Mouse (Mus musculus): Measurements from ENCODE around the gene Fam3b.

Gene Fam3b

DNA sequence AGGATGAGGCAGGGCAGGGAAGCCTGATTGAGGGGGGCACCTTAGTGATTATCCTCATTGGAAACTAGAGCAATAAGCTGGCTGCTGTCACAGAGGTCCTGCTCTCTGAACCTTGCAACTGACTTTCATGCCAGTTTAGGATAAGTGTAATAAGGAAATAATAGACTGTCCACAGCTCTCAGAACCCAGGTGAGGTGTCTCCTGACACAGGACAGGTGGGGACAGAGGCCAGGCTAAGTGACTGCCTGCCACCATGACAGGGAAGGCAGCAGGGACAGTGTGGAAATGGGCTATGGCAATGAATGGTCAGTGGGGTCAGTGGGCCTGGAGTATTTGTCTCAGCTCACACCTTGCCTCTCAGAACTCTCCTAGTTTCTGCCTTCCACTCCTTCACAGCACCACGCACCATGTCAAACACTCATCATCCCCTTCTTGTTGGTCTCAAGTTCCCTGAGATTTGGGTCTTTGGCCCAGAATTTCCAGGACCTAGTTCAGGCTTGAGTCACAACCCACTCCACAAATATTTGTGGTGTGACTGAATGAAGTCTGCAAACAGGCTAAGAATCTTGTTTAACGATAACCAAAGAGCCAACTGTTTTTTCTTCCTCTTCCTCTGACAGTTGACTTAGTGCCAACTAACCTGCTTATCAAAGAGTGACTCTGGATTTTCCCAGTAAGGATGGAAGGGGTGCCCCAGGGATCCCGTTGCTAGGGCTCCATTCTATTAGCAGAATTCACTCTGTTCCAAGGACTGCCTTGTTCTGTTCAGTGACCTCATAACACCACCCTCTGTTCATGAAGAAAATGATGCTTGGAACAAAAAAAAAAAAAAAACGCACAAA lies at the start of gene Fam3b:
Gene Fam3b (minus strand): TSS at position 718 of the 842 bp plus-strand sequence.
- DNase-seq (ENCODE audit: extremely low spot score, low spot score), result no peak

DNA sequence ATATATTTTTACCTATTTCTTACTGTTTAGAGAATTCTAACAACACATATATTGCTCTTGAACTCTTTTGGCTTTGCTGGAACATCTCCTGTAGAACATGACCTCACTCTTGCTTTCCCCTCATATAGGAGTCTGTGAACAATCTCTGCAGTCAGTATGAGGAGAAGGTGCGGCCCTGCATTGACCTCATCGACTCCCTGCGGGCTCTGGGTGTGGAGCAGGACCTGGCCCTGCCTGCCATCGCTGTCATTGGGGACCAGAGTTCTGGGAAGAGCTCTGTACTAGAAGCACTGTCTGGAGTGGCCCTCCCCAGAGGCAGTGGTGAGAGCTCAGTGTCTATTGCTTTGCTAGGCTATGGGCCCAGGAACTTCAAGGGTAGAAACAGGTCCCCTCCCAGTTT lies 29.7 kb upstream of the Fam3b start:
- no peak for DNase-seq (ENCODE audit: extremely low spot score, low spot score)

DNA sequence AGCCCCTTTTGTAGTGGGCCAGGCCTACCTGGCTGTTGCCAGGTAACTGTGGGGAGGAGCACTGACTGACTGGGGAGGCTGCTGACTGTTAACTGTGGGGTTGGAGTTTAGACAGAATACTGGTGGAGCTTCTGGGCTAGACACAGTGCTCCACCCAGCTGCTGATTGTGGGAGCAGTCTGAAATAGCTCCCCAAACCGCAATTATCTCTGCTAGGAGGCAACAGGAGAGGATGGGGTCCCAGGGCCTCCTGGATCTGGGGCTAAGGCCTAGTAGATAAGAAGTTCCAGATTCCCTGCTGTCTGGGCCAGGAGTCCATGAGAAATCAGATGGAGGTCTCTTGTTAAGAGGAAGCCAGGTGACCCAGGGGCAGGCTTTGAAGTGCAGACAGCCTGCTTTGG lies 22.2 kb upstream of the Fam3b start:
- DNase-seq (ENCODE audit: extremely low spot score, low spot score), result no peak

DNA sequence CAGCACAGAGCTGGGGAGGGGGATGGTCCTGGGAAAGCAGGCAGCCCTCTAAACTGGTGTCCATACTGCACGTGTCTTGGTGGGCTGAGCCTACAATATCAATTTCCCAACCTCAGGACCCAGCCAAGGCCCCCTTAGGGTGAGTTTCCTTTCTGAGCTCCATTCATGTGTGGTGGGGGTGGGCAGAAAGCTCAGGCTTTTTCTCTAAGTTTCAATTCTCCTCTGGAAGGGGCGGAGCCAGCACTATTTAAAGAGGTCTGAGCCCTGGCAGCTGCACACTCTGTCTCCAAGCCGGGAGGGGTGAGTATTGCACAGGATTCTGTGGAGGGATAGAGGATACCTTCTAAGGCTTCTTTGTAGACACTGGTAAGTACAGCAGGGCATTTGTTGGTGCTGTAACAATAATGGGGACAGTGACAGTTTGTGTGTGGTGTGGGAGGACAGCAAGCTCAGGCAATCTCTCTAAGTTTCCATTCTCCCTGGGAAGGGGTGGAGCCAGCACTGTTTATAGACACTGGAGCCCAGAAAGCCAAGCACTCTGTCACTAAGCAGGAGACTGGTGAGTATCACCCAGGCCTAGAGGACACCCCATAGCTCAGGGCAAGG lies 21.3 kb upstream of the Fam3b start:
- peak; percentile 48 for DNase-seq (ENCODE audit: extremely low spot score, low spot score)

DNA sequence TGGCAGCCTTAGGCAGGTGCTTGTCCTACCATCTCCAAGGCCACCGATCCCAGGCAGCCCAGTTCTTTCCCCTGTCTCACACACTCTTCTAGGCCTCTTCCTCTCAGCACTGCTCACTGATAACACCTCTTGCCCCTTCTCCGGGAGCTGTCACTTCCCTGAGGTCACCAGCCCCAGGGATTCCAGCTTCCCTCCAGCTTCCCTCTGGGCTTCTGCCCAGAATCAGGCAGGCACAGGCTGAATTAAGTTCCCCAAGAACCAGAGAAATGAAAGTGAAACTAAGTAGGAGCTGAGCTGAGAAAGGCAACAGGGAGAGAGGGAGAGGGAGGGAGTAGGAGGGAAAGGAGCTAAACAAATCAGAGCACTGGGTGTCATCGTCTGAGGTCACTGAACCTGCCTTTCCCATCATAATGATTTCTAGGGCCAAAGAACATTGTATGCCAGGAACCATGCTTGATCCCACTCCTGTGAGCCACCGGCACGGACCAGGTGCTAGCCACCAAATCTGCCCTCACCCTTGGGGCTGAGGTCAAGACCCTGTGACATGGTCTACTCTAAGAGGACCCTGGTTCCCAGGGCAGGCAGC lies 20.4 kb upstream of the Fam3b start:
- DNase-seq (ENCODE audit: extremely low spot score, low spot score), result no peak

DNA sequence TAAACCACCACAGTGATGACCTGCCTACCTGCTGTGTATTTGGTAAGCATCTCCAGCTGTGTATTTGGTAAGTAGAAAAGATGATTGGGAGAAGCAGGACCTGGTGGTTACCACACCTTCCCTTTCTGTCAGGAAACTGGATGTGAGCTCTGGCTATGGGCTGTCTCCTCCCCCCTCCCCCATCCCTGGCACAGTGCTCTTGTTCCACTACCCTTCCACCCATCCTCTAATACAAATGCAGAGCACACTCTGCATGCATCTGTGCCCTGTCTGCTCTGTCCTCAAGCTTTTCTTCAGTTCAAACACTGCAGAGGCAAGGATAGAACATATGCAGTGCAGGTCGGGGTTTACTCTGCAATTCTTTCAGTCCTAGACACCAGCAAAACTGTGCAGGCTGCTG lies 19.8 kb upstream of the Fam3b start:
- DNase-seq (ENCODE audit: extremely low spot score, low spot score), result no peak

DNA sequence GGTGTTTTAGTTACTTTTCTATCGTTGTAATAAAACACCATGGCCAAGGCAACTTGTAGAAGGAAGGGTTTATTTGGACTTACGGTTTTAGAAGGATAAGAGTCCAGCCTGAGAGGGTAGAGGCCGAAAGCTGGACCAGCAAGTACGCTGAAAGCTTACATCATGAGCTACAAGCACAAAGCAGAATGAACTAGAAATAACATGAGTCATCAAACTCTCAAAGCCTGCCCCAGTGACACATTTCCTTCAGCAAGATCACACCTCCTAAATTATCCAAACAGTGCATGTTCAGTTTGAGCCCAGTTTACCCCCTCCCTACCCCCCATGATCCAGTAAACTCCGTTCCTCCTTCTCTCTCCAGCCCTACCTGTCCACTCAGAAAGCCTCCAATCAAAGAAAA lies 19.1 kb upstream of the Fam3b start:
- no peak for DNase-seq (ENCODE audit: extremely low spot score, low spot score)

DNA sequence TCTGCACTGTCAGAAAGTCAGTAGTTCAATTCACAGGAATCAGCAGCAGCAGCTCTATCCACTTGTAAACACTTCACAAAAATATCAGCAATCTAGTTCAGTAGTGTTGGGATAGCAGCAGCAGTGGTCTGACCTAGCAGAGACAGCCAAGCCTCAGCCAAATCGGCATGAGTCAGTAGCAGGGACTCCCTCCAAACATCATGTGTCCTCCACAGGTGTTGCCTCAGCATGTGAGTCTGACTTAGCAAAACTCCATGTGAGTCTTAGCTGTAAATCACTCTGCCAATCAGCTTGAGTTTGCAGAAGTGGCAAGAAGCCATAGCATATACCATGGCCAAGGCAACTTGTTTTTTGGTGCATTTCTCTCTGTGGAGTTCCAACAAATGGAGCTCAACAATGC lies 18.5 kb upstream of the Fam3b start:
- no peak for DNase-seq (ENCODE audit: extremely low spot score, low spot score)

DNA sequence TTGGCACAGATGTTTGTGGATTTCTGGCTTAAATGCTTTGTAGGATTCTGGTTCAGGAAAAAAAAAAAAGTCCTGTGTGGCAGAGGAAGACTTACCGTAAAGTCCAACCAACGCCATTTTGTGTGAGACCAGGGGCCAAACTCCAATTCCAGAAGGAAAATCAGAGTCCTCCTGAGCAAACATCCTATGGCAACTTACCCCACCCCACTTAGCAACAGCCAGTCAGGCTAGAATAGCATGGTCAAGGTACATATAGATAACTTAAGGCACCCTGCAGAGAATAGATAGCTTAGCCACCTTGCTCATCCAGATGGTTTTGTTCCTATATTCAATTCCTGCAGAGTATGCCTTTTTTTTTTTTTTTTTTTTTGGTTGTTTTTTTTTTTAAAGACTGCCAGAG lies 14.6 kb upstream of the Fam3b start:
- no peak for DNase-seq (ENCODE audit: extremely low spot score, low spot score)

DNA sequence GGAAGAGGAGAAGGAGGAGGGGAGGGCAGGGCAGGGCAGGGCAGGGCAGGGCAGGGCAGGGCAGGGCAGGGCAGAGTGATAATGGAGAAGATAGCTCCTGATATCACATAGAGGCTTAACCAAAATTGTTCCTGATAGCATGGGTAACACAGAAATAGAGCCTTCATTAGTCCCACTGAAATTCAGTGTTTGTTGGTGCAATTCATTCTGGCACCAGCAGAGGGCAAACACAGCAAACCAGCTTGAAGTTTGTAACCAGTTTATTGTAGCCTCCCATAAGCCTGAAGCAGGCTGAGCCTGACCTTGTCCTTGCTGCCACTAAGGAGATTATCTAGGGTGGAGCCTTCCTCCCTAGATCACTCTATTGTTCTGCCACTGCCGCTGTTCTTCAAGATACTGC lies 8.4 kb upstream of the Fam3b start:
- peak; percentile 67 for DNase-seq (ENCODE audit: extremely low spot score, low spot score)

DNA sequence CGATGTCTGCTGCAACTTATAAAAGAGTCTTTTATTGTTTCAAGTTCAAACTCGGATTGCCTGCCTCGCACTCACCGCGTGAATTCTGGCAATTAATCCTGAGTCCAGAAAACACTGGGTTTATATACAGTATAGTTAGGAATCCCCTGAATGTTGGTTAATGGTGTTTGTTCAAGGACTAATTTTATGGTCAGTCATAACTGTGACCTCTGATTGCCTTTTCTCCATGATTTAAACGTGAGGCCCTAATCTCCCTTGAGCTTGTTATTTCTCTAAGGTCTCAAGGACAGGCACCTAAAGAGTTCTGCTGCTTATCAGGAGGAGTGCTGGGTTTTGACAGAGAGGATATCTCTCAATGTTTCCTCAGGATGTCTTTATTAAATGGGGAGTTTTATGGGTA lies 7.4 kb upstream of the Fam3b start:
- no peak for DNase-seq (ENCODE audit: extremely low spot score, low spot score)

DNA sequence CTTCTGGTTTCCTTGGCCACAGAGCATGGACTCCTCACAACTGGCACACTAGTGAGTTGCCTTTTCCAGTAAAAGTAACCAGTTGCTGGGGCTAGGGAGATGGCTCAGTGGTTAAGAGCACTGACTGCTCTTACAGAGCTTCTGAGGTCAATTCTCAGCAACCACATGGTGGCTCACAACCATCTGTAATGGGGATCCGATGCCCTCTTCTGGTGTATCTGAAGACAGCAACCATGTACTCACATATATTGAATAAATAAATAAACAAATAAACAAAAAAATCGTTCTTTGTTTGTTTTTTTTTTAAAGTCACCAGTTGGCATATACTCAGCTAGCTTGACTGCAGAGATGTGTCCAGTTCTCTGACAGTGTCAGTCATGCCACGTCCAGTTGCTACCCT lies 1.7 kb upstream of the Fam3b start:
- no peak for DNase-seq (ENCODE audit: extremely low spot score, low spot score)

DNA sequence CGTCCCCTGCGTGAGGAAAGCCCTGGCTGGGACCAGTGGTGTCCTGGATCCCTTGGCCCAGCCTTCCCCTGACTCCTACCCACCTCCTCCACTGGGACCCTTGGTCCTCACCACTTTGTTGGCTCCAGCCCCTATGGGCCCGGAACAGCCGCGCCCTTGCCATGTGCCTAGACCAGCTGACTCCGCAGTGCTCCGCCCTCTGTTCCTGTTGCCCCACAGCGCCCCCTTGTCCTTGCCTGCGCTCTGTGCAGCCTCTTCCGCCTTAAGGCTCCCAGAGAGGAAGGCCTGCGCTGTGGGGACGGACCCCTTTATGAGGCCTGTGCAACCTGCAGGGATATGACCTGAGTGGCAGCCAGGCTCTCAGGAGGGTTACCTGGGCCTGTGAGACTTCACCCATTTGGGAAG lies 2.3 kb downstream of the Fam3b start:
- no peak for DNase-seq (ENCODE audit: extremely low spot score, low spot score)

DNA sequence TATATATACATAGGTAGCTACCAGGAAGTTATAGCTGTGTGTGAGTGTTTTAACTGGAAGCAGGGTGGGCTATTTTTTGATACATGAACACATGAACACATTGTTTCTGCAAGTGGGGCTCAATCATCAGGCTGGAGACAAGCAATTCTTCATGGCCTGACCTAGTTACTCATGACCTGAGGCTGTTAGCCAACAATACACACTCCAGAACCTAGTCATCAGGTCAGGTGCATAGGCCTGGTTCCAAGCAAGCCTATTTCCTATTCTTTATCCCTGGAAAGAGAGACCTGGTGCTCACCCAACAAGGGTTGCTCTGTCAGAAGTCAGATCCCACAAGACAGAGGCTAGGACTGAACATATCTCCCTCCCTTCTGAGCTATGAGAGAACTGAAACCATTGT lies 3.1 kb downstream of the Fam3b start:
- DNase-seq (ENCODE audit: extremely low spot score, low spot score), result no peak

DNA sequence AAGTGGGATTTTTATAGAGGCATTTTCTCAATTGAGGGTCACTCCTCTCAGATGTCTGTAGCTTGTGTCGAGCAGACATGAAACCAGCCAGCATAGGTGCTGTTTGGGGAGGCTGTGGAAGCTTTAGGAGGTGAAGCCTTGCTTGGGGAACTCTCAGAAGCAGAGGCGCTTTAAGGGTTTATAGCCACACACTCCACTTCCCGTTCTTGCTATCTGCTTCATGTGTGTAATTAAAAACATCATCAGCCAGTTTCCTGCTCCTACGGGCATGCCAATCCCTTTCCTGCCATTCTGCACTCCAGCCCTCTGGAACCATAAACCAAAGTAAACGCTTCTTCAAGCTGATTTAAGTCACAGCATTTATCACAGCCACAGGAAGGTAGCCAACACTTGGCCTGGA lies 3.8 kb downstream of the Fam3b start:
- no peak for DNase-seq (ENCODE audit: extremely low spot score, low spot score)

DNA sequence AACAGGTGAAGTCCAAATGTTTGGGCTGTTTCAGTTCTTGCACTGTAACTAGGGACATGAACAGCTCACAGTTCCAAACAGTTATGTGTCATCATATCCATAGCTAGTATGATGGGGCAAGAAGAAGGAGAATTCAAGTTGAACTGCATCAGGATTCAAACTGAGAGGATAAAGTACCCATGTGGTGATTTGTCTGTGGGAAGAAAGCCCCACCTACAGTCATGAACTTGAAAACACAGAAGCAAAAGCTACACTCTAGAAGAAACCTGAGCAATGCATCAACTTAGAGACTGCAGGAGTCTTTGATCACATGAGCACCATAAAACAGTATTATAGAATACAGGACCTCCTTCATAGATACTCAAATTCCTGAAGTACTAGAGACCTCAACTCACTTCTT lies 6.8 kb downstream of the Fam3b start:
- no peak for DNase-seq (ENCODE audit: extremely low spot score, low spot score)

DNA sequence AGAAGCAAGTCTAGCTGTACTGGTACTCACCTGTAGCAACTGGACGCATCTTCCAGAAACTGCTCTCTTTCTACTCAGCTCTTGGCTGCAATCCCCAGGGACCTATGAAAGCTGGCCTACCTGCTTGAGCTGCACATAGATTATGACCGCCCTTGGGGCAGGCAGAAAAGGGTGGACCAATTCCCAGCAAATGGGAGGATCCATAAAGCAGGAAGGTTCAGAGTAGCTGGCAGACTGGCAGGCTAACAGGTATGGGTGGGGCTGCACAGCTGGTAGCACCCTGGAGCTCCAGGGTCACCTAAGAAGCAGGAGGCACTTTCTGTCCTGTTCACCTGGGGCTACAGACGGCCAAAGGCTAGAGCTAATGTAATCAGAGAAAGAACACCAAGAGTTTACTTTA lies 9.8 kb downstream of the Fam3b start:
- no peak for DNase-seq (ENCODE audit: extremely low spot score, low spot score)

DNA sequence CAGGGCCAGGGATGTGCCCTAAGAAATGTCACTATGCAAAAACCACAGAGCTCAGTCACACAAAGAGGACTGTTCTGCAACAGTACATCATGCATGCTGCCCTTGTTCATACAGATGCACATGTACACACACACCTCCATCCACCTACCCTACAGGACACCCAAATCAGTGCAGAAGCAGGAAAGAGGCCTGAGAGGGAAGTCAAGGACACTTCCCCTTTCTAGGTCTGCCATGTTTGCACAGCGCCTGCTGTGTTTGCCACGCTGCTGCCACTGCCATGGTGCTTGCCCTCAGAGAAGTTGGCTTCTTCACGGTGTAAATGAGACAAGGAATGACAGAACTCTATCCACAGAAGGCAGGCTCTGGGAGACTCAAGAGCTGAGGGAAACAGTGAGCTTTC lies 10.8 kb downstream of the Fam3b start:
- no peak for DNase-seq (ENCODE audit: extremely low spot score, low spot score)

DNA sequence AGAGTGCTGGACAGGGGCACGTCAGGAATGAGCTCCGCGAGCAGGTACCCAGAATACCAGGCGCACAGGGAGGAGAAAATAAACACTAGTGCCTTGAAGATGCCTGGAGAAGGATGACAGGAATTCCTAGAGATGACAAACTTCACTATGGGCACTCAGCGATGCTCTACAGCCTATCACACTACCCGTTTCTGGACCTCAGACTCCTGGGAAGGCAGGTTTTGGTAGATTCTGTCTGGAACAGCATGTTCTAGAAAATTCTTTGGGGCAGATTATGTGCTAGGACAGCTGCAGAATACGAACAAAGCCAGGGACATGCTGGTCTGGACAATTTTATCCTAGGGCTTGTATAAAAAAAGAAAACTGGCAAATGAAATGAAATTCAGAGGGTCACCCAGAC lies 13.7 kb downstream of the Fam3b start:
- no peak for DNase-seq (ENCODE audit: extremely low spot score, low spot score)

DNA sequence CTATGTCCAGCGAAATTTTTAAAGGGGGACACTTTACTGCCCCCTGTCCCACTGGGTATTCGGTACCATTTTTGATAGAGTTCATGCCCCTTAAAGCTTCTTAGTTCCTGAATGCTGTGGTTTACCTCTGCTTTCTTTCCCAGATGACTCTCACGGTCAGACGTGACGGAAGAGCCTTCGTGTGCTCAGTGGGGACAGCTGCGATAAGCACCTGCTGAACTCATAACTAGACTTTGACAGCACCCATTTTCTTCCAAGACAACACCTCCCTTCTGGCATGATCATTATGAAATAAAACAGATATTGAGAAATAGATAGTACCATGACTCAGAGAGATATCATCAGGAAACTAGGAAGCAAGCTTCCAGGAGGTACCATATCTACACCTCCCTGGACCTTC lies 15.2 kb downstream of the Fam3b start:
- DNase-seq (ENCODE audit: extremely low spot score, low spot score), result no peak

DNA sequence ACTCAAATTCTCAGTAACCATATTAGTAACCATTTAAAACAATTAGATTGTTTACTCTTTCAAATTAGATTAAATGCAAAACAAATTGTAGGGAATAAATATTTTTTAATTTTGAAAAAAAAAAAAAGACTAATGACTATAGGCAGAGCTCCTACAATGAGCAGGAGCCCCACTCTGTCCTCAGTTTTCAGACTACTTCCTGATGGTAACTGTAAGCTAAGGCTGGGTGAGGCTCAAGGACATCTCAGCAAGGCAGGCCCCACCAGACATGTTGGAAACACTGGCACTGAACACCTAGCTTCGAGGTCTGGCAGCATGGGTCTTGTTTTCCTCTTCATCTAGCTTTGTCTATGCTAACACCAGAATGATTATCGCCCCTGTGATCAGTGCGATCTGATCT lies 16.5 kb downstream of the Fam3b start:
- no peak for DNase-seq (ENCODE audit: extremely low spot score, low spot score)

DNA sequence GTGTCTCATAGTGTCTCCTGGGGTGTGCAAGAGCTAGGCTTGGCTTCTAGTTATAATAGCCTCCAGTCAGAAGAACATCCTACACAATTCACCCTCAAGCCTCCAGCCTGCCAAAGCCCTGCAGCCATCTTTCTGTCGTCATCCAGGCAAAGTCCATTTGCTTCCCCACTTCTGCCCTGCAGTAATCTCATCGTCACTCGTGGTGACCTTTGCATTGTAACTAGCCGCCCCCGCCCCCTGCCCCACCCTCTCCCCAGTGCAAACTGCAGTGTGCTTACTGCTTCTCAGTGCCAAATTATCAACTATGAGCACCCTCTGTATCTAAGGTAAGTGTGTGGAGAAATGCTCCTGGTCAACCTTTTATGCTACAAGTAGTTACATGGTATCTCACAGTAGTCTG lies 16.9 kb downstream of the Fam3b start:
- DNase-seq (ENCODE audit: extremely low spot score, low spot score), result no peak

DNA sequence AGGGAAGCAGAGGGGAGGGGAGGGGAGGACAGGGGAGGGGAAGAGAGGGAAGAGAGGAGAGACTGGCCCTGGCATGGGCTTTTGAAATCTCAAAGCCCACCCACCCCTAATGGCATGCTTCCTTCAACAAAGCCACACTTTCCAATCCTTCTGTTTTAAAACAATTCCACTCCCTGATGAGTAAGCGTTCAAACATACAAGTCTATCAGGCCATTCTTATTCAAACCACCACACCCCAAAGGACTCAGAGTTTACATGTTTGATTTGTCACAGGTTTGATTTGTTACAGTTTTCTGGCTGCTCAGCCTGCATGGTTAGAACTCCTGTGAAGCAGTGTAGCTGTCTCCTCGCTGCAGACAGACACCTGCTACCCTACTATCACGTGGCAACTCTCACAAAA lies 18.6 kb downstream of the Fam3b start:
- DNase-seq (ENCODE audit: extremely low spot score, low spot score), result no peak
